Comparison of ENCODE assay signal across 11 mouse cellular contexts in the genomic region with DNA sequence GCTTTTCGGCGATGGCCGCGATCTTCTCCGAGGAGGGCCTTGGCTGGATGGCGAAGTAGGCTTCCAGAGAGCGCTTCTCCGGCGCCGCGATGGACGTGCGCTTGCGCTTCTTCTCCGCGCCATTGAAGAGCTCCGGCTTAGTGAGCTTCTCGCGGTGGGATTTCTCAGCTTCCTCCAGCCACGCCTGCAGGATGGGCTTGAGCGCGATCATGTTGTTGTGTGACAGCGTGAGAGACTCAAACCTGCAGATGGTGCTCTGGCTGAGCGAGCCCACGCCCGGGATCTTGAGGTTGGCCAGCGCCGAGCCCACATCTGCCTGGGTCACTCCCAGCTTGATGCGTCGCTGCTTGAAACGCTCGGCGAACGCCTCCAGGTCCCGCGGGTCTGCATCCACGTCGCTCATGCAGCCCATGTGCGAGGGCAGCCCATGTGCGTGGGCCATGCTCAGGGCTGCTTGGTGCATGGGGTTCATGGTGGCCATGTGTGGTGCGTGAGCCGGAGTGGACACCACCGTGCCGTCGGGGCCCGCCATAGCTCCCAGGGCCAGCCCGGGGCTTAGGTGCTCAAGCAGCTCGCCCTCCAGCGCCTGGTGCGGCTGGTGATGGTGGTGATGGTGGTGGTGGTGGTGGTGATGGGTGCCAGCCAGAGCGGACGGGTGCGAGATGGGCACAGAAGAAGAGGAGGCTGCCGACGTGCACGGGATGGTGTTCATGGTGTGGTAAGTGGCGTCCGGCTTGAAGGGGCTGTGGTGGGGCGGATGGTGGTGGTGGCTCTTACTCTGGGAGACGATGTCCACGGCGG. TPM values are rescaled to one million over a fixed set of nuclear protein-coding genes. Genes with fewer than 3 reads are reported as not detected.
DNase-seq lines count a peak whose midpoint lies in the region; ATAC-seq lines count a peak whose summit lies in the region.
"Had no signal": no experiment of that assay in that cellular context is flagged by ENCODE, and none has a peak within 500 bp of the region (broad histone marks: within the 10 kb centered on the region; RNA-seq: fewer than 3 reads in every experiment).

No protein-coding gene starts in this region.

- peak overlapping the region; percentile 64 for H3K9ac ChIP-seq in hindbrain, embryonic 14.5 days
- peak overlapping the region; percentile 63 for H3K9ac ChIP-seq in neural tube, embryonic 13.5 days

- no peaks in the 10 kb centered on the region for H3K9me3 ChIP-seq in embryonic facial prominence, embryonic 10.5 days
- no peaks in the 10 kb centered on the region for H3K9me3 ChIP-seq in hindbrain, embryonic 14.5 days (ENCODE audit: control insufficient read depth, low read length)
- H3K9me3 ChIP-seq in neural tube, embryonic 13.5 days = no peaks in the 10 kb centered on the region

- intact Hi-C loops in left cerebral cortex, postnatal 4 days (cut with DNase I) = no loop called here

- no peak overlapping the region for H3K27ac ChIP-seq in embryonic facial prominence, embryonic 10.5 days (replicated peaks)
- peak overlapping the region; percentile 54 for H3K27ac ChIP-seq in hindbrain, embryonic 14.5 days
- H3K27ac ChIP-seq in neural tube, embryonic 13.5 days (replicated peaks) = peak overlapping the region; percentile 57

- peak overlapping the region; percentile 82 for H3K4me2 ChIP-seq in hindbrain, embryonic 14.5 days (replicated peaks)
- peak overlapping the region; percentile 73 for H3K4me2 ChIP-seq in neural tube, embryonic 13.5 days

- WGBS in embryonic facial prominence, embryonic 10.5 days = under 1% methylated on average over 62 of the region's 62 CpGs
- 1% methylated on average over 62 of the region's 62 CpGs for WGBS in hindbrain, embryonic 14.5 days
- WGBS in neural tube, embryonic 13.5 days = under 1% methylated on average over 59 of the region's 62 CpGs

- DNase-seq in left cerebral cortex, postnatal 4 days = peak; percentile 8
- no peak for DNase-seq in left cerebral cortex, adult 11 months (ENCODE audit: low spot score)
- peak; percentile 54 for DNase-seq in embryonic facial prominence, embryonic 10.5 days (ENCODE audit: low spot score)
- no peak for DNase-seq in hindbrain, embryonic 14.5 days (ENCODE audit: low spot score)
- no peak for DNase-seq in layer of hippocampus, postnatal 36 days
- DNase-seq: cerebellum, adult 18-20 months had no signal

- H3K36me3 ChIP-seq in embryonic facial prominence, embryonic 10.5 days (replicated peaks) = no peaks in the 10 kb centered on the region
- no peaks in the 10 kb centered on the region for H3K36me3 ChIP-seq in hindbrain, embryonic 14.5 days (replicated peaks; ENCODE audit: control insufficient read depth, insufficient read depth)
- H3K36me3 ChIP-seq in neural tube, embryonic 13.5 days = no peaks in the 10 kb centered on the region

- ATAC-seq in hindbrain, embryonic 14.5 days (ENCODE audit: low FRiP score) = peak; percentile 32; the same call in 1 of the 2 replicates
- ATAC-seq in neural tube, embryonic 13.5 days (ENCODE audit: low read depth) = no peak
- no peak for ATAC-seq in inflammation-experienced regulatory T-cells, adult 6 months

- peaks cover 100% of the 10 kb centered on the region for H3K27me3 ChIP-seq in embryonic facial prominence, embryonic 10.5 days (replicated peaks; ENCODE audit: low read depth, poor library complexity, severe bottlenecking)
- peaks cover 92% of the 10 kb centered on the region for H3K27me3 ChIP-seq in hindbrain, embryonic 14.5 days (ENCODE audit: control insufficient read depth, insufficient read depth, low read length)
- peaks cover 92% of the 10 kb centered on the region for H3K27me3 ChIP-seq in neural tube, embryonic 13.5 days

- peak overlapping the region; percentile 58 for H3K4me3 ChIP-seq in embryonic facial prominence, embryonic 10.5 days
- peak overlapping the region; percentile 44 for H3K4me3 ChIP-seq in hindbrain, embryonic 14.5 days (replicated peaks; ENCODE audit: low read length)
- H3K4me3 ChIP-seq in neural tube, embryonic 13.5 days = peak overlapping the region; percentile 46

- peaks cover 36% of the 10 kb centered on the region for H3K4me1 ChIP-seq in embryonic facial prominence, embryonic 10.5 days
- H3K4me1 ChIP-seq in hindbrain, embryonic 14.5 days (replicated peaks; ENCODE audit: control insufficient read depth, insufficient read depth, low read length) = peaks cover 22% of the 10 kb centered on the region; the same call in 1 of the 2 replicates
- peaks cover 43% of the 10 kb centered on the region for H3K4me1 ChIP-seq in neural tube, embryonic 13.5 days (replicated peaks)

RNA-seq across cellular contexts. Expression of a gene that starts 1.4 kb away (rescaled TPM):
- under 1 TPM in 1 of 2 experiments, not detected in 1; 0.12 TPM for total RNA-seq in left cerebral cortex, postnatal 4 days (2021)
- polyA plus RNA-seq in embryonic facial prominence, embryonic 10.5 days (2016; fragmentation: Nextera tagmentation; extraction: Ambion mirVana) = 0.15 and 0.16 TPM in 2 replicates
- 6.1 and 6.2 TPM in 2 replicates for polyA plus RNA-seq in hindbrain, embryonic 14.5 days (2014; fragmentation: Nextera tagmentation; extraction: Ambion mirVana)
- polyA plus RNA-seq in neural tube, embryonic 13.5 days (2015; fragmentation: Nextera tagmentation; extraction: Ambion mirVana) = 5.1 and 6.8 TPM in 2 replicates
- not detected for total RNA-seq in layer of hippocampus, postnatal 36 days (2021)
- not detected for polyA plus RNA-seq in inflammation-experienced regulatory T-cells, adult 6 months (2017; shearing (Covaris generic))
- total RNA-seq: gastrocnemius, postnatal 4 days; left cerebral cortex, postnatal 25 days; neutrophil, adult 5-6 weeks had no signal

Comparison
In these comparisons a context has a peak if more than half of its experiments do, and no peak if none do; other contexts are left out.
1. DNase-seq: peak in left cerebral cortex, postnatal 4 days (single experiment) and embryonic facial prominence, embryonic 10.5 days (single experiment); none in left cerebral cortex, adult 11 months (single experiment), hindbrain, embryonic 14.5 days (single experiment) and layer of hippocampus, postnatal 36 days (0 of 2).
2. Peak in every context shown above with its lines, with median percentiles within 50 percentile points of each other: H3K4me3 ChIP-seq.